Mouse (Mus musculus): ENCODE measurements around the gene Rabgef1. TPM values are rescaled to one million over a fixed set of nuclear protein-coding genes. Genes with fewer than 3 reads are reported as not detected.

The Rabgef1 gene
- polyA plus RNA-seq, 1 experiment = 21.0 TPM

GRCm38 (mm10) chr5:130169109-130169508 is 2.5 kb upstream of the Rabgef1 start:
- TF ChIP-seq POLR2A (IDR thresholded peaks at IDR 0.05; ENCODE audit: control insufficient read depth, extremely low read depth, insufficient read depth, low read length, poor library complexity) (no peak), CTCF (IDR thresholded peaks at IDR 0.05; ENCODE audit: borderline replicate concordance, control insufficient read depth, extremely low read depth, insufficient read depth, low read length, poor library complexity) (no peak)
- H3K36me3 ChIP-seq (ENCODE audit: control insufficient read depth, insufficient read depth, low read length) = no peaks in the 10 kb centered on the region
- H3K4me3 ChIP-seq (ENCODE audit: control insufficient read depth, insufficient read depth, low read length) = no peak overlapping the region
- no peak for DNase-seq
- no peaks in the 10 kb centered on the region for H3K27me3 ChIP-seq (ENCODE audit: control insufficient read depth, insufficient read depth, low read length)
- peaks cover 11% of the 10 kb centered on the region for H3K4me1 ChIP-seq (replicated peaks; ENCODE audit: control insufficient read depth, insufficient read depth, low read length)
- H3K27ac ChIP-seq (ENCODE audit: control insufficient read depth, insufficient read depth, low read length) = no peak overlapping the region
- 76% methylated on average over 6 of the region's 6 CpGs for WGBS

- WGBS = 27% methylated on average over 6 of the region's 6 CpGs
- no peaks in the 10 kb centered on the region for H3K36me3 ChIP-seq (ENCODE audit: control insufficient read depth, insufficient read depth, low read length)
- H3K4me3 ChIP-seq (ENCODE audit: control insufficient read depth, insufficient read depth, low read length) = peak overlapping the region; percentile 66
- H3K27me3 ChIP-seq (ENCODE audit: control insufficient read depth, insufficient read depth, low read length) = no peaks in the 10 kb centered on the region
- DNase-seq = no peak
- H3K27ac ChIP-seq (ENCODE audit: control insufficient read depth, insufficient read depth, low read length) = peak overlapping the region; percentile 42; the same call in 1 of the 2 replicates
- H3K4me1 ChIP-seq (replicated peaks; ENCODE audit: control insufficient read depth, insufficient read depth, low read length) = peaks cover 11% of the 10 kb centered on the region
- no peak for TF ChIP-seq POLR2A (IDR thresholded peaks at IDR 0.05; ENCODE audit: control insufficient read depth, extremely low read depth, insufficient read depth, low read length, poor library complexity)
- no peak for TF ChIP-seq CTCF (IDR thresholded peaks at IDR 0.05; ENCODE audit: borderline replicate concordance, control insufficient read depth, extremely low read depth, insufficient read depth, low read length, poor library complexity)
These were observed 754 bp upstream of the Rabgef1 start for GRCm38 (mm10) chr5:130170666-130171422.

GRCm38 (mm10) chr5:130171956-130172601 is 481 bp downstream of the Rabgef1 start:
- Histone ChIP-seq H3K27me3 (ENCODE audit: control insufficient read depth, insufficient read depth, low read length) (no peaks in the 10 kb centered on the region), H3K27ac (ENCODE audit: control insufficient read depth, insufficient read depth, low read length) (no peak overlapping the region), H3K36me3 (ENCODE audit: control insufficient read depth, insufficient read depth, low read length) (no peaks in the 10 kb centered on the region), H3K4me3 (ENCODE audit: control insufficient read depth, insufficient read depth, low read length) (peak overlapping the region; percentile 66), H3K4me1 (replicated peaks; ENCODE audit: control insufficient read depth, insufficient read depth, low read length) (peaks cover 11% of the 10 kb centered on the region)
- peak; percentile 44 for DNase-seq
- under 1% methylated on average over 46 of the region's 46 CpGs for WGBS
- TF ChIP-seq POLR2A (IDR thresholded peaks at IDR 0.05; ENCODE audit: control insufficient read depth, extremely low read depth, insufficient read depth, low read length, poor library complexity) (no peak), CTCF (IDR thresholded peaks at IDR 0.05; ENCODE audit: borderline replicate concordance, control insufficient read depth, extremely low read depth, insufficient read depth, low read length, poor library complexity) (no peak)

- no peak for TF ChIP-seq POLR2A (IDR thresholded peaks at IDR 0.05; ENCODE audit: control insufficient read depth, extremely low read depth, insufficient read depth, low read length, poor library complexity)
- TF ChIP-seq CTCF (IDR thresholded peaks at IDR 0.05; ENCODE audit: borderline replicate concordance, control insufficient read depth, extremely low read depth, insufficient read depth, low read length, poor library complexity) = no peak
- Histone ChIP-seq H3K27me3 (ENCODE audit: control insufficient read depth, insufficient read depth, low read length) (no peaks in the 10 kb centered on the region), H3K36me3 (ENCODE audit: control insufficient read depth, insufficient read depth, low read length) (no peaks in the 10 kb centered on the region), H3K4me3 (ENCODE audit: control insufficient read depth, insufficient read depth, low read length) (no peak overlapping the region), H3K4me1 (replicated peaks; ENCODE audit: control insufficient read depth, insufficient read depth, low read length) (peaks cover 11% of the 10 kb centered on the region), H3K27ac (ENCODE audit: control insufficient read depth, insufficient read depth, low read length) (no peak overlapping the region)
- WGBS = 89% methylated on average over 4 of the region's 4 CpGs
- no peak for DNase-seq
These were observed 1.4 kb downstream of the Rabgef1 start for GRCm38 (mm10) chr5:130173012-130173411.

GRCm38 (mm10) chr5:130177871-130178270 is 6.3 kb downstream of the Rabgef1 start:
- no peaks in the 10 kb centered on the region for H3K27me3 ChIP-seq (ENCODE audit: control insufficient read depth, insufficient read depth, low read length)
- H3K27ac ChIP-seq (ENCODE audit: control insufficient read depth, insufficient read depth, low read length) = no peak overlapping the region
- no peaks in the 10 kb centered on the region for H3K36me3 ChIP-seq (ENCODE audit: control insufficient read depth, insufficient read depth, low read length)
- TF ChIP-seq POLR2A (IDR thresholded peaks at IDR 0.05; ENCODE audit: control insufficient read depth, extremely low read depth, insufficient read depth, low read length, poor library complexity) (no peak), CTCF (IDR thresholded peaks at IDR 0.05; ENCODE audit: borderline replicate concordance, control insufficient read depth, extremely low read depth, insufficient read depth, low read length, poor library complexity) (no peak)
- DNase-seq = no peak
- H3K4me3 ChIP-seq (ENCODE audit: control insufficient read depth, insufficient read depth, low read length) = no peak overlapping the region
- H3K4me1 ChIP-seq (replicated peaks; ENCODE audit: control insufficient read depth, insufficient read depth, low read length) = 0 out of 2 replicates have a peak, but pooled peaks cover 2% of the 10 kb centered on the region
- 95% methylated on average over 4 of the region's 4 CpGs for WGBS

GRCm38 (mm10) chr5:130180362-130180761 is 8.8 kb downstream of the Rabgef1 start:
- TF ChIP-seq CTCF (IDR thresholded peaks at IDR 0.05; ENCODE audit: borderline replicate concordance, control insufficient read depth, extremely low read depth, insufficient read depth, low read length, poor library complexity) (no peak), POLR2A (IDR thresholded peaks at IDR 0.05; ENCODE audit: control insufficient read depth, extremely low read depth, insufficient read depth, low read length, poor library complexity) (no peak)
- no peaks in the 10 kb centered on the region for H3K27me3 ChIP-seq (ENCODE audit: control insufficient read depth, insufficient read depth, low read length)
- no peak overlapping the region for H3K27ac ChIP-seq (ENCODE audit: control insufficient read depth, insufficient read depth, low read length)
- no peak overlapping the region for H3K4me3 ChIP-seq (ENCODE audit: control insufficient read depth, insufficient read depth, low read length)
- DNase-seq = no peak
- WGBS = 93% methylated on average over 7 of the region's 7 CpGs
- H3K36me3 ChIP-seq (ENCODE audit: control insufficient read depth, insufficient read depth, low read length) = no peaks in the 10 kb centered on the region
- no peaks in the 10 kb centered on the region for H3K4me1 ChIP-seq (replicated peaks; ENCODE audit: control insufficient read depth, insufficient read depth, low read length)

Data from thymus, adult 2 months (tissue).